Mouse (Mus musculus) MEL (cell line): ENCODE results near the gene Map3k6. TPM values are rescaled to one million over a fixed set of nuclear protein-coding genes. Genes with fewer than 3 reads are reported as not detected.

Experiments
- DNase-seq: peaks from one replicate; pipeline ENCODE4 v3.0.0; 2011; ENCODE audit warnings: low read depth, low spot score
- H3K27ac ChIP-seq: 2 replicates; pipeline ENCODE4 v1.5.1; 2012; ENCODE audit warnings: low read depth, mild to moderate bottlenecking, control low read depth, low read length, moderate library complexity; ENCODE audit not compliant: control insufficient read depth
- H3K27me3 ChIP-seq, 2 experiments: fragments of 150-350 bp in 1 of 2; sonication (generic) in 1 of 2; 2 replicates each; pipeline ENCODE4 v1.6.1; 2012; ENCODE audit warnings: low read length in 2 of 2, mild to moderate bottlenecking in 2 of 2, improper control_type of control experiment in 1 of 2, moderate library complexity in 1 of 2; ENCODE audit not compliant: insufficient read depth in 2 of 2, control insufficient read depth in 1 of 2
- H3K36me3 ChIP-seq, 2 experiments: 2 replicates each; pipeline ENCODE4 v1.6.1; 2012 to 2014; ENCODE audit warnings: low read length in 2 of 2, improper control_type of control experiment in 1 of 2, inconsistent platforms in 1 of 2, mild to moderate bottlenecking in 1 of 2; ENCODE audit not compliant: insufficient read depth in 2 of 2, control insufficient read depth in 1 of 2
- H3K4me1 ChIP-seq, 2 experiments: fragments of 150-350 bp in 1 of 2; sonication (generic) in 1 of 2; 2 replicates each; pipeline ENCODE4 v1.6.1; 2012; ENCODE audit warnings: low read length in 2 of 2, improper control_type of control experiment in 1 of 2, mild to moderate bottlenecking in 1 of 2; ENCODE audit not compliant: insufficient read depth in 2 of 2, control insufficient read depth in 1 of 2
- H3K4me3 ChIP-seq, 2 experiments: fragments of 150-350 bp in 1 of 2; sonication (generic) in 1 of 2; 2 replicates each; pipeline ENCODE4 v1.5.1; 2012; ENCODE audit warnings: low read depth in 2 of 2, low read length in 2 of 2, mild to moderate bottlenecking in 2 of 2, moderate library complexity in 2 of 2, control low read depth in 1 of 2, improper control_type of control experiment in 1 of 2; ENCODE audit not compliant: control insufficient read depth in 1 of 2, insufficient read depth in 1 of 2
- H3K79me2 ChIP-seq: 2 replicates; pipeline ENCODE4 v1.6.1; 2012; ENCODE audit warnings: mild to moderate bottlenecking, low read length, moderate library complexity; ENCODE audit not compliant: control insufficient read depth, poor library complexity, insufficient read depth
- H3K9ac ChIP-seq: 2 replicates; pipeline ENCODE4 v1.6.1; 2012; ENCODE audit warnings: low read depth, mild to moderate bottlenecking, control low read depth, low read length, moderate library complexity; ENCODE audit not compliant: control insufficient read depth, poor library complexity, severe bottlenecking
- H3K9me3 ChIP-seq: fragments of 150-350 bp; sonication (generic); replicated peaks from 2 replicates; pipeline ENCODE4 v1.6.1; 2012; ENCODE audit warnings: mild to moderate bottlenecking, low read length, improper control_type of control experiment, moderate library complexity; ENCODE audit not compliant: insufficient read depth
- CTCF ChIP-seq, 3 experiments: IDR thresholded peaks in 2 of 3; conservative IDR thresholded peaks in 1 of 3; 2 replicates each; pipeline ENCODE4 v1.5.1; 2011 to 2012; ENCODE audit warnings: low read length in 3 of 3, low read depth in 2 of 3, mild to moderate bottlenecking in 2 of 3, improper control_type of control experiment in 1 of 3, inconsistent platforms in 1 of 3, mixed read lengths in 1 of 3, moderate library complexity in 1 of 3; ENCODE audit not compliant: control insufficient read depth in 1 of 3, insufficient read depth in 1 of 3, poor library complexity in 1 of 3, severe bottlenecking in 1 of 3
- ELF1 ChIP-seq: IDR thresholded peaks from 2 replicates; pipeline ENCODE4 v1.6.1; 2014; ENCODE audit warnings: low read depth, mild to moderate bottlenecking, inconsistent platforms, low read length, improper control_type of control experiment, moderate library complexity
- EP300 ChIP-seq, 2 experiments: IDR thresholded peaks; 2 replicates each; pipeline ENCODE4 v1.6.1; 2011; ENCODE audit warnings: improper control_type of control experiment in 2 of 2, low read length in 2 of 2, low read depth in 1 of 2, mild to moderate bottlenecking in 1 of 2
- GABPA ChIP-seq: IDR thresholded peaks from 2 replicates; pipeline ENCODE4 v1.6.1; 2012; ENCODE audit warnings: low read depth, mild to moderate bottlenecking, inconsistent platforms, low read length, improper control_type of control experiment, moderate library complexity
- GATA1 ChIP-seq: IDR thresholded peaks from 2 replicates; pipeline ENCODE4 v1.6.1; 2011; ENCODE audit warnings: low read depth, low read length, improper control_type of control experiment
- HCFC1 ChIP-seq: IDR thresholded peaks from 2 replicates; pipeline ENCODE4 v1.6.1; 2012; ENCODE audit warnings: low read depth, mild to moderate bottlenecking, inconsistent platforms, low read length, improper control_type of control experiment, moderate library complexity
- JUND ChIP-seq: IDR thresholded peaks from 2 replicates; pipeline ENCODE4 v1.6.1; 2011; ENCODE audit warnings: low read depth, mild to moderate bottlenecking, improper control_type of control experiment, low read length
- MAZ ChIP-seq: IDR thresholded peaks from 2 replicates; pipeline ENCODE4 v1.6.1; 2012; ENCODE audit warnings: low read depth, mild to moderate bottlenecking, inconsistent platforms, low read length, improper control_type of control experiment
- MYB ChIP-seq: IDR thresholded peaks from 2 replicates; pipeline ENCODE4 v1.6.1; 2011; ENCODE audit warnings: mild to moderate bottlenecking, low read depth, low read length, improper control_type of control experiment
- MYC ChIP-seq: IDR thresholded peaks from 2 replicates; pipeline ENCODE4 v1.6.1; 2011; ENCODE audit warnings: low read depth, mild to moderate bottlenecking, low read length, improper control_type of control experiment, moderate library complexity
- NRF1 ChIP-seq: IDR thresholded peaks from 2 replicates; pipeline ENCODE4 v1.6.1; 2014; ENCODE audit warnings: low read depth, mild to moderate bottlenecking, inconsistent platforms, low read length, improper control_type of control experiment, moderate library complexity; ENCODE audit not compliant: poor library complexity, insufficient read depth, severe bottlenecking
- POLR2AphosphoS2 ChIP-seq: IDR thresholded peaks from 2 replicates; pipeline ENCODE4 v1.6.1; 2011; ENCODE audit warnings: low read length, improper control_type of control experiment
- RCOR1 ChIP-seq: IDR thresholded peaks from 2 replicates; pipeline ENCODE4 v1.6.1; 2012; ENCODE audit warnings: low read depth, mild to moderate bottlenecking, inconsistent platforms, low read length, improper control_type of control experiment
- SIN3A ChIP-seq: IDR thresholded peaks from 2 replicates; pipeline ENCODE4 v1.6.1; 2012; ENCODE audit warnings: low read length, improper control_type of control experiment, inconsistent platforms
- SMC3 ChIP-seq: IDR thresholded peaks from 2 replicates; pipeline ENCODE4 v1.6.1; 2011; ENCODE audit warnings: low read depth, low read length, improper control_type of control experiment
- USF1 ChIP-seq: IDR thresholded peaks from 2 replicates; pipeline ENCODE4 v1.6.1; 2014; ENCODE audit warnings: low read depth, mild to moderate bottlenecking, inconsistent platforms, low read length, improper control_type of control experiment, moderate library complexity
- USF2 ChIP-seq, 2 experiments: IDR thresholded peaks; 2 replicates each; pipeline ENCODE4 v1.6.1; 2011 to 2012; ENCODE audit warnings: improper control_type of control experiment in 2 of 2, low read length in 2 of 2, borderline replicate concordance in 1 of 2, inconsistent platforms in 1 of 2, low read depth in 1 of 2, mild to moderate bottlenecking in 1 of 2; ENCODE audit not compliant: insufficient read depth in 1 of 2
- ZKSCAN1 ChIP-seq: IDR thresholded peaks from 2 replicates; pipeline ENCODE4 v1.6.1; 2012; ENCODE audit warnings: low read depth, mild to moderate bottlenecking, inconsistent platforms, low read length, improper control_type of control experiment, moderate library complexity
- ZNF384 ChIP-seq: IDR thresholded peaks from 2 replicates; pipeline ENCODE4 v1.6.1; 2012; ENCODE audit warnings: low read depth, mild to moderate bottlenecking, inconsistent platforms, low read length, improper control_type of control experiment
- polyA plus RNA-seq, 2 experiments: library from polyadenylated mRNA; stranded (reverse) in 1 of 2; unstranded in 1 of 2; fragments of >175 nt in 1 of 2; fragments of >200 nt in 1 of 2; gene quantifications; 2 replicates each; pipeline versions ENCODE4 v1.2.1 to v1.2.4; 2012; ENCODE audit warnings: low replicate concordance in 2 of 2, low read depth in 1 of 2; ENCODE audit not compliant: insufficient read length in 2 of 2, insufficient read depth in 1 of 2, missing spikeins in 1 of 2
- total RNA-seq: library from RNA; depleted of rRNA; stranded (reverse); fragments of 300-350 nt; gene quantifications from 2 replicates; pipeline ENCODE4 v1.2.3, GENCODE M21; 2012

The Map3k6 gene
- total and polyA plus RNA-seq, 3 experiments, result 19.1 to 21.9 TPM; not detected in 1

GRCm38 (mm10) chr4:133218745-133219144, 21.9 kb upstream of the Map3k6 start:
- TF ChIP-seq MYB, result 0 out of 2 replicates have a peak, but pooled peaks have one; percentile 58
- no peak for TF ChIP-seq GABPA
- TF ChIP-seq EP300 (IDR thresholded peaks at IDR 0.05; ENCODE audit: low read depth in 1 of 2, low read length in 2 of 2), result peak; percentile 29 to 76; a peak in 2 of 4 replicates
- TF ChIP-seq CTCF (IDR thresholded peaks at IDR 0.05 in 2 of 3, conservative IDR thresholded peaks at IDR 0.05 in 1 of 3; ENCODE audit: control insufficient read depth in 1 of 3, insufficient read depth in 1 of 3, low read depth in 2 of 3, low read length in 3 of 3, poor library complexity in 1 of 3, severe bottlenecking in 1 of 3), result no peak
- TF ChIP-seq RCOR1, result peak; percentile 74; the same call in 1 of the 2 replicates
- peak; percentile 44 for DNase-seq
- H3K4me3 ChIP-seq, result no peak overlapping the region
- H3K27me3 ChIP-seq, result no peaks in the 10 kb centered on the region
- no peaks in the 10 kb centered on the region for H3K9me3 ChIP-seq
- 0 out of 2 replicates have a peak overlapping the region, but pooled peaks have one; percentile 23 for H3K9ac ChIP-seq
- peak overlapping the region; percentile 24; the same call in 1 of the 2 replicates for H3K27ac ChIP-seq
- peaks cover 10 to 19% of the 10 kb centered on the region in 2 experiments for H3K4me1 ChIP-seq
- H3K79me2 ChIP-seq, result no peaks in the 10 kb centered on the region
- peaks cover 0 to 14% of the 10 kb centered on the region in 2 experiments; a peak in 2 of 4 replicates for H3K36me3 ChIP-seq

GRCm38 (mm10) chr4:133220656-133221055, 20.0 kb upstream of the Map3k6 start:
- Histone ChIP-seq H3K9me3 (no peaks in the 10 kb centered on the region), H3K36me3 (peaks cover 0 to 14% of the 10 kb centered on the region in 2 experiments; a peak in 2 of 4 replicates)
- TF ChIP-seq USF2 (IDR thresholded peaks at IDR 0.05; ENCODE audit: borderline replicate concordance in 1 of 2, insufficient read depth in 1 of 2, low read depth in 1 of 2, low read length in 2 of 2) (no peak), POLR2AphosphoS2 (no peak), GATA1 (no peak), MAZ (no peak), EP300 (IDR thresholded peaks at IDR 0.05; ENCODE audit: low read depth in 1 of 2, low read length in 2 of 2) (no peak), SIN3A (no peak), HCFC1 (no peak), ZKSCAN1 (no peak), USF1 (no peak), MYC (no peak), NRF1 (no peak), JUND (no peak), ZNF384 (no peak), ELF1 (no peak), SMC3 (no peak)
- TF ChIP-seq, all 39 proteins: peak for 0
- no peak overlapping the region for H3K4me3 ChIP-seq
- H3K27me3 ChIP-seq, result no peaks in the 10 kb centered on the region
- no peak overlapping the region for H3K9ac ChIP-seq
- no peak for DNase-seq
- H3K4me1 ChIP-seq, result peaks cover 10 to 19% of the 10 kb centered on the region in 2 experiments
- no peak overlapping the region for H3K27ac ChIP-seq
- H3K79me2 ChIP-seq, result no peaks in the 10 kb centered on the region
